Mouse (Mus musculus) cerebellum, adult 2 months (tissue): ENCODE results near the gene Clic4.

Source experiments
- CTCF ChIP-seq: fragments of 200-500 bp; IDR thresholded peaks from 2 replicates; pipeline ENCODE4 v1.5.1; 2011; ENCODE audit warnings: low read depth, mild to moderate bottlenecking, control low read depth, low read length, moderate library complexity, borderline replicate concordance; ENCODE audit not compliant: insufficient read depth
- POLR2A ChIP-seq: fragments of 200-500 bp; IDR thresholded peaks from 2 replicates; pipeline ENCODE4 v1.6.1; 2011; ENCODE audit warnings: low read length, control low read depth, borderline replicate concordance; ENCODE audit not compliant: insufficient read depth

- no peak for TF ChIP-seq POLR2A
- no peak for TF ChIP-seq CTCF
Observed at GRCm38 (mm10) chr4:135298680-135299079, 26.1 kb upstream of the Clic4 start.
